Mouse (Mus musculus) mouse embryonic stem cell (cell line): ENCODE data around the gene Prune1.

Experiments
- in situ Hi-C, 2 experiments: fragments of 300-500 bp; cut with MboI; formaldehyde crosslinking; loops; 1 replicate in 1 of 2; 3 replicates in 1 of 2; pipeline ENCODE4 v1.14.3; 2019 to 2020; ENCODE audit warnings: low sequenced_read_pairs in 2 of 2, low pct_unique_long_range_greater_than_20kb in 1 of 2, mixed read lengths in 1 of 2; ENCODE audit not compliant: unreplicated experiment in 1 of 2

Gene Prune1

GRCm38 (mm10) chr3:95310968-95311882, 29.3 kb upstream of the Prune1 start:
- in situ Hi-C loops: no loop called here

- in situ Hi-C loops: no loop called here
Measured at GRCm38 (mm10) chr3:95310496-95310895, 28.6 kb upstream of the Prune1 start.

- in situ Hi-C loops: loop anchor here in 1 of 2 experiments (10.0 kb wide), 1 partner anchor 98 kb away; the partner anchor contains the start of gene 4930558C23Rik
Measured at GRCm38 (mm10) chr3:95307100-95307499, 25.2 kb upstream of the Prune1 start, which contains the start of gene Anxa9. Gene Anxa9 (minus strand): TSS chr3:95307176.

GRCm38 (mm10) chr3:95306244-95306643, 24.4 kb upstream of the Prune1 start:
- in situ Hi-C loops: loop anchor here in 1 of 2 experiments (10.0 kb wide), 1 partner anchor 99 kb away; the partner anchor contains the start of gene 4930558C23Rik

GRCm38 (mm10) chr3:95301204-95301796, 19.4 kb upstream of the Prune1 start:
- in situ Hi-C loops: loop anchor here in 1 of 2 experiments (10.0 kb wide), 1 partner anchor 104 kb away; the partner anchor contains the start of gene 4930558C23Rik

GRCm38 (mm10) chr3:95298018-95298417, 16.1 kb upstream of the Prune1 start:
- in situ Hi-C loops: no loop called here

GRCm38 (mm10) chr3:95296103-95296469, 14.2 kb upstream of the Prune1 start:
- in situ Hi-C loops: no loop called here

- in situ Hi-C loops: no loop called here
Measured at GRCm38 (mm10) chr3:95295321-95296102, 13.6 kb upstream of the Prune1 start.

GRCm38 (mm10) chr3:95294718-95295117, 12.8 kb upstream of the Prune1 start:
- in situ Hi-C loops: no loop called here

GRCm38 (mm10) chr3:95294316-95294715, 12.4 kb upstream of the Prune1 start:
- in situ Hi-C loops: no loop called here

GRCm38 (mm10) chr3:95293537-95293936, 11.7 kb upstream of the Prune1 start:
- in situ Hi-C loops: no loop called here

GRCm38 (mm10) chr3:95292899-95293298, 11.0 kb upstream of the Prune1 start:
- in situ Hi-C loops: no loop called here

GRCm38 (mm10) chr3:95291041-95291440, 9.2 kb upstream of the Prune1 start:
- in situ Hi-C loops: no loop called here

- in situ Hi-C loops: no loop called here
Measured at GRCm38 (mm10) chr3:95290156-95290555, 8.3 kb upstream of the Prune1 start.

GRCm38 (mm10) chr3:95289419-95289818, 7.5 kb upstream of the Prune1 start:
- in situ Hi-C loops: no loop called here

GRCm38 (mm10) chr3:95287541-95287940, 5.7 kb upstream of the Prune1 start:
- in situ Hi-C loops: no loop called here

- in situ Hi-C loops: no loop called here
Measured at GRCm38 (mm10) chr3:95286510-95286909, 4.6 kb upstream of the Prune1 start.

- in situ Hi-C loops: no loop called here
Measured at GRCm38 (mm10) chr3:95286011-95286410, 4.1 kb upstream of the Prune1 start.

GRCm38 (mm10) chr3:95285390-95285789, 3.5 kb upstream of the Prune1 start:
- in situ Hi-C loops: no loop called here
